Mouse (Mus musculus) myocyte (in vitro differentiated cells): ENCODE measurements around the gene Lpar6.

Experiments used
- CEBPB ChIP-seq: IDR thresholded peaks from 2 replicates; pipeline ENCODE4 v1.6.1; 2011; ENCODE audit warnings: mild to moderate bottlenecking, moderate library complexity; ENCODE audit not compliant: poor library complexity, insufficient read depth, severe bottlenecking
- MAX ChIP-seq: IDR thresholded peaks from one replicate; pipeline ENCODE4 v1.6.1; 2011; ENCODE audit warnings: low read depth, mild to moderate bottlenecking, control low read depth
- MYOD1 ChIP-seq, 3 experiments: IDR thresholded peaks; one replicate each; pipeline ENCODE4 v1.6.1; 2011; ENCODE audit warnings: control low read depth in 2 of 3, low read depth in 2 of 3, mild to moderate bottlenecking in 2 of 3, moderate library complexity in 1 of 3; ENCODE audit not compliant: insufficient read length in 2 of 3, control insufficient read depth in 1 of 3
- MYOG ChIP-seq, 3 experiments: IDR thresholded peaks; one replicate each; pipeline ENCODE4 v1.6.1; 2011; ENCODE audit warnings: control low read depth in 2 of 3, low read depth in 2 of 3, mild to moderate bottlenecking in 2 of 3; ENCODE audit not compliant: insufficient read length in 2 of 3, control insufficient read depth in 1 of 3, insufficient read depth in 1 of 3
- POLR2A ChIP-seq: IDR thresholded peaks from one replicate; pipeline ENCODE4 v1.6.1; 2011; ENCODE audit warnings: low read depth, mild to moderate bottlenecking, control low read depth, moderate library complexity; ENCODE audit not compliant: insufficient read length
- POLR2AphosphoS2 ChIP-seq: IDR thresholded peaks from one replicate; pipeline ENCODE4 v1.6.1; 2011; ENCODE audit warnings: low read depth, control low read depth; ENCODE audit not compliant: insufficient read length
- REST ChIP-seq: IDR thresholded peaks from one replicate; pipeline ENCODE4 v1.6.1; 2011; ENCODE audit warnings: mild to moderate bottlenecking, control low read depth, moderate library complexity; ENCODE audit not compliant: insufficient read depth, insufficient read length
- SRF ChIP-seq: IDR thresholded peaks from one replicate; pipeline ENCODE4 v1.6.1; 2011; ENCODE audit warnings: low read depth; ENCODE audit not compliant: control insufficient read depth, insufficient read length
- TCF3 ChIP-seq: IDR thresholded peaks from one replicate; pipeline ENCODE4 v1.6.1; 2011; ENCODE audit warnings: low read depth, control low read depth; ENCODE audit not compliant: insufficient read length
- USF1 ChIP-seq: IDR thresholded peaks from one replicate; pipeline ENCODE4 v1.6.1; 2011; ENCODE audit warnings: low read depth, mild to moderate bottlenecking, control low read depth, moderate library complexity

- no peak for TF ChIP-seq POLR2A
- no peak for TF ChIP-seq USF1
- no peak for TF ChIP-seq POLR2AphosphoS2
- no peak for TF ChIP-seq SRF
- no peak for TF ChIP-seq MAX
- TF ChIP-seq REST = no peak
- no peak for TF ChIP-seq TCF3
- TF ChIP-seq MYOD1 (IDR thresholded peaks at IDR 0.05; ENCODE audit: control insufficient read depth in 1 of 3, insufficient read length in 2 of 3, low read depth in 2 of 3) = no peak
- TF ChIP-seq CEBPB = no peak
- no peak for TF ChIP-seq MYOG (IDR thresholded peaks at IDR 0.05; ENCODE audit: control insufficient read depth in 1 of 3, insufficient read depth in 1 of 3, insufficient read length in 2 of 3, low read depth in 2 of 3)
Observed at GRCm38 (mm10) chr14:73250056-73250455, 12.4 kb downstream of the Lpar6 start.
